29 mouse cellular contexts compared by ENCODE assay signal in genomic region chr5:147339560-147339959, GRCm38 (mm10). TPM values are rescaled to one million over a fixed set of nuclear protein-coding genes. Genes with fewer than 3 reads are reported as not detected.
DNase-seq lines count a peak whose midpoint lies in the region; ATAC-seq and TF ChIP-seq lines count a peak whose summit lies in the region.
"Had no signal": no experiment of that assay in that cellular context is flagged by ENCODE, and none has a peak within 500 bp of the region (broad histone marks: within the 10 kb centered on the region; RNA-seq: fewer than 3 reads in every experiment).

No protein-coding gene starts in this region.

- no peaks in the 10 kb centered on the region for H3K36me3 ChIP-seq in liver, embryonic 16.5 days (ENCODE audit: control insufficient read depth, insufficient read depth)
- H3K36me3 ChIP-seq in liver, embryonic 12.5 days, result no peaks in the 10 kb centered on the region
- H3K36me3 ChIP-seq in thymus, adult 2 months (ENCODE audit: control insufficient read depth, insufficient read depth, low read length), result no peaks in the 10 kb centered on the region
- H3K36me3 ChIP-seq: embryonic facial prominence, embryonic 12.5 days; liver, embryonic 13.5 days; midbrain, embryonic 10.5 days; neural tube, embryonic 12.5 days had no signal

- 23% methylated on average over 11 of the region's 11 CpGs for WGBS in liver, embryonic 16.5 days (ENCODE audit: insufficient replicate concordance)
- 45% methylated on average over 9 of the region's 11 CpGs for WGBS in liver, embryonic 12.5 days (ENCODE audit: insufficient replicate concordance)
- WGBS in thymus, adult 2 months, result 17% methylated on average over 11 of the region's 11 CpGs

- no peaks in the 10 kb centered on the region for H3K27me3 ChIP-seq in liver, embryonic 16.5 days (ENCODE audit: control insufficient read depth, insufficient read depth, low read depth, low read length)
- H3K27me3 ChIP-seq in liver, embryonic 12.5 days (replicated peaks), result 0 out of 2 replicates have a peak, but pooled peaks cover 3% of the 10 kb centered on the region
- no peaks in the 10 kb centered on the region for H3K27me3 ChIP-seq in thymus, adult 2 months (ENCODE audit: control insufficient read depth, insufficient read depth, low read length)
- H3K27me3 ChIP-seq: embryonic facial prominence, embryonic 12.5 days; liver, embryonic 13.5 days; neural tube, embryonic 12.5 days had no signal

- no peak for TF ChIP-seq POLR2A in thymus, adult 2 months (IDR thresholded peaks at IDR 0.05; ENCODE audit: control insufficient read depth, extremely low read depth, insufficient read depth, low read length, poor library complexity)

- DNase-seq in thymus, adult 2 months, result peak; percentile 43
- DNase-seq in thymus, postnatal 10 days (ENCODE audit: low spot score in 2 of 2), result no peak
- peak; percentile 60 for DNase-seq in naive thymus-derived CD4-positive, alpha-beta T cell, adult 2 months (ENCODE audit: low read depth)
- peak; percentile 42 for DNase-seq in thymus, postnatal 4 days
- DNase-seq in adrenal gland, adult 8-10 months, result no peak
- DNase-seq: adrenal gland, adult 2 months; cerebellum, adult 9-10 months; gastrocnemius, postnatal 14 days; kidney, adult 18-20 months; kidney, postnatal 4 days; layer of hippocampus, adult 9-11 months; liver, embryonic 13.5 days; right cerebral cortex, postnatal 14 days had no signal

- H3K4me3 ChIP-seq in liver, embryonic 16.5 days (ENCODE audit: low read depth, low read length), result no peak overlapping the region
- no peak overlapping the region for H3K4me3 ChIP-seq in liver, embryonic 12.5 days
- no peak overlapping the region for H3K4me3 ChIP-seq in thymus, adult 2 months (ENCODE audit: control insufficient read depth, insufficient read depth, low read length)
- H3K4me3 ChIP-seq: embryonic facial prominence, embryonic 12.5 days; erythroblast, embryonic 14.5 days; liver, embryonic 13.5 days; midbrain, embryonic 10.5 days; neural tube, embryonic 12.5 days had no signal

- H3K9ac ChIP-seq in liver, embryonic 16.5 days (ENCODE audit: low read depth, low read length), result no peak overlapping the region
- no peak overlapping the region for H3K9ac ChIP-seq in liver, embryonic 12.5 days
- H3K9ac ChIP-seq: embryonic facial prominence, embryonic 12.5 days; liver, embryonic 13.5 days; neural tube, embryonic 12.5 days had no signal

- no peak for TF ChIP-seq CTCF in thymus, adult 2 months (IDR thresholded peaks at IDR 0.05; ENCODE audit: borderline replicate concordance, control insufficient read depth, extremely low read depth, insufficient read depth, low read length, poor library complexity)

- no peak overlapping the region for H3K27ac ChIP-seq in liver, embryonic 16.5 days (ENCODE audit: low read length)
- H3K27ac ChIP-seq in liver, embryonic 12.5 days, result no peak overlapping the region
- H3K27ac ChIP-seq in thymus, adult 2 months (ENCODE audit: control insufficient read depth, insufficient read depth, low read length), result peak overlapping the region; percentile 80
- H3K27ac ChIP-seq: embryonic facial prominence, embryonic 12.5 days; liver, embryonic 13.5 days; midbrain, embryonic 10.5 days; neural tube, embryonic 12.5 days had no signal

- no peaks in the 10 kb centered on the region for H3K9me3 ChIP-seq in liver, embryonic 16.5 days (replicated peaks; ENCODE audit: control insufficient read depth, low read length)
- H3K9me3 ChIP-seq in liver, embryonic 12.5 days (replicated peaks), result no peaks in the 10 kb centered on the region
- H3K9me3 ChIP-seq: embryonic facial prominence, embryonic 12.5 days; liver, embryonic 13.5 days; midbrain, embryonic 10.5 days; neural tube, embryonic 12.5 days had no signal

- H3K4me1 ChIP-seq in liver, embryonic 16.5 days (ENCODE audit: control insufficient read depth, low read depth, low read length), result no peaks in the 10 kb centered on the region
- no peaks in the 10 kb centered on the region for H3K4me1 ChIP-seq in liver, embryonic 12.5 days
- peaks cover 46% of the 10 kb centered on the region for H3K4me1 ChIP-seq in thymus, adult 2 months (replicated peaks; ENCODE audit: control insufficient read depth, insufficient read depth, low read length)
- H3K4me1 ChIP-seq: embryonic facial prominence, embryonic 12.5 days; liver, embryonic 13.5 days; neural tube, embryonic 12.5 days had no signal

- H3K4me2 ChIP-seq in liver, embryonic 16.5 days (ENCODE audit: low read depth, low read length), result no peak overlapping the region
- no peak overlapping the region for H3K4me2 ChIP-seq in liver, embryonic 12.5 days
- H3K4me2 ChIP-seq: embryonic facial prominence, embryonic 12.5 days; liver, embryonic 13.5 days; neural tube, embryonic 12.5 days had no signal

- 0 out of 2 replicates have a peak, but pooled peaks have one; percentile 21 for ATAC-seq in liver, embryonic 16.5 days (ENCODE audit: low read depth)
- no peak for ATAC-seq in liver, embryonic 12.5 days
- ATAC-seq in megakaryocyte-erythroid progenitor cell, adult 5-6 weeks (replicated peaks; ENCODE audit: low FRiP score, low TSS enrichment, poor library complexity, severe bottlenecking), result no peak
- ATAC-seq: forebrain, embryonic 14.5 days; lung, postnatal 0 days had no signal

RNA-seq across cellular contexts. Expression of gene Urad, which starts 17.3 kb away (rescaled TPM):
- 1.6 and 1.8 TPM in 2 replicates for polyA plus RNA-seq in liver, embryonic 16.5 days (2015; fragmentation: Nextera tagmentation; extraction: Ambion mirVana)
- polyA plus RNA-seq in liver, embryonic 12.5 days (2016; fragmentation: Nextera tagmentation; extraction: Ambion mirVana), result 0.21 TPM in 1 of 2 replicates, not detected in the other
- 0.15 and 0.87 TPM in 2 replicates for polyA plus RNA-seq in thymus, adult 2 months (2012; rRNA removed)
- total RNA-seq in adrenal gland, adult 8-10 months (2022), result 1 to 10 TPM in 2 of 4 experiments, not detected in 2; 1.2 to 1.5 TPM
- total RNA-seq in megakaryocyte-erythroid progenitor cell, adult 5-6 weeks (2014; fragmentation: Nextera tagmentation), result not detected in 2 replicates
- total RNA-seq in megakaryocyte-erythroid progenitor cell, adult 5-6 weeks (2017), result not detected in 2 replicates
- total RNA-seq: gastrocnemius, postnatal 14 days; left cerebral cortex, adult 8-10 months; midbrain, postnatal 0 days had no signal
- polyA plus RNA-seq: cortical plate, adult 2 months; embryonic facial prominence, embryonic 12.5 days; erythroblast, embryonic 14.5 days; forebrain, embryonic 14.5 days; heart, embryonic 16.5 days; hindbrain, embryonic 11.5 days; limb, embryonic 11.5 days; lung, postnatal 0 days; midbrain, embryonic 10.5 days; midbrain, postnatal 0 days; neural tube, embryonic 12.5 days; testis, adult 2 months had no signal

RNA-seq across cellular contexts. Expression of gene Cdx2, which starts 32.5 kb away (rescaled TPM):
- polyA plus RNA-seq in liver, embryonic 16.5 days (2015; fragmentation: Nextera tagmentation; extraction: Ambion mirVana), result 0.18 TPM in 1 of 2 replicates, not detected in the other
- not detected in 2 replicates for polyA plus RNA-seq in liver, embryonic 12.5 days (2016; fragmentation: Nextera tagmentation; extraction: Ambion mirVana)
- 0.32 TPM in 2 replicates for polyA plus RNA-seq in thymus, adult 2 months (2012; rRNA removed)
- total RNA-seq in adrenal gland, adult 8-10 months (2022), result not detected
- total RNA-seq in megakaryocyte-erythroid progenitor cell, adult 5-6 weeks (2014; fragmentation: Nextera tagmentation), result not detected in 2 replicates
- not detected in 2 replicates for total RNA-seq in megakaryocyte-erythroid progenitor cell, adult 5-6 weeks (2017)
- total RNA-seq: adrenal gland, adult 2 months; gastrocnemius, postnatal 14 days; left cerebral cortex, adult 8-10 months; midbrain, postnatal 0 days had no signal
- polyA plus RNA-seq: adrenal gland, adult 2 months; cortical plate, adult 2 months; embryonic facial prominence, embryonic 12.5 days; forebrain, embryonic 14.5 days; hindbrain, embryonic 11.5 days; limb, embryonic 11.5 days; liver, embryonic 13.5 days; lung, postnatal 0 days; midbrain, embryonic 10.5 days; midbrain, postnatal 0 days; neural tube, embryonic 12.5 days; testis, adult 2 months had no signal

Comparison
In these comparisons a context has a peak if more than half of its experiments do, and no peak if none do; other contexts are left out.
1. DNase-seq: peak in thymus, adult 2 months (single experiment), naive thymus-derived CD4-positive, alpha-beta T cell, adult 2 months (single experiment) and thymus, postnatal 4 days (single experiment); none in thymus, postnatal 10 days (0 of 2) and adrenal gland, adult 8-10 months (single experiment).